Mouse (Mus musculus) CD4-positive, CD25-positive, alpha-beta regulatory T cell, adult 4 months (primary cell): ENCODE measurements around the gene Nf2. TPM values are rescaled to one million over a fixed set of nuclear protein-coding genes. Genes with fewer than 3 reads are reported as not detected.

Experiments
- ATAC-seq: one replicate; pipeline ENCODE4 v1.8.0; 2017
- polyA plus RNA-seq, 2 experiments: library from polyadenylated mRNA; unstranded; fragments of 100-300 nt; shearing (Covaris generic); gene quantifications; one replicate each; pipeline ENCODE4 v1.2.1; 2017

Nf2 gene
- 10 to 100 TPM; 19.2 to 24.2 TPM for polyA plus RNA-seq

GRCm38 (mm10) chr11:4849258-4849943 lies at the start of gene Nf2:
Gene Nf2 (minus strand): TSS chr11:4849536.
- peak; percentile 96 for ATAC-seq

GRCm38 (mm10) chr11:4894848-4895816 lies 45.8 kb upstream of the Nf2 start, which contains the start of gene Thoc5:
Gene Thoc5 (plus strand): TSS chr11:4895320.
- ATAC-seq, result peak; percentile 98

GRCm38 (mm10) chr11:4886987-4887386 lies 37.7 kb upstream of the Nf2 start:
- no peak for ATAC-seq

- ATAC-seq, result peak; percentile 43
Observed at GRCm38 (mm10) chr11:4885385-4885903, 36.1 kb upstream of the Nf2 start.

- ATAC-seq, result no peak
Observed at GRCm38 (mm10) chr11:4882892-4883627, 33.7 kb upstream of the Nf2 start.

GRCm38 (mm10) chr11:4881087-4881486 lies 31.8 kb upstream of the Nf2 start:
- ATAC-seq, result no peak

GRCm38 (mm10) chr11:4874551-4874950 lies 25.2 kb upstream of the Nf2 start:
- no peak for ATAC-seq

- ATAC-seq, result peak; percentile 99
Observed at GRCm38 (mm10) chr11:4873755-4874475, 24.6 kb upstream of the Nf2 start, which contains the start of gene Nipsnap1. Gene Nipsnap1 (plus strand): TSS chr11:4873951.

GRCm38 (mm10) chr11:4865645-4866251 lies 16.4 kb upstream of the Nf2 start:
- ATAC-seq, result peak; percentile 67

- ATAC-seq, result no peak
Observed at GRCm38 (mm10) chr11:4862730-4863129, 13.4 kb upstream of the Nf2 start.

GRCm38 (mm10) chr11:4861816-4862604 lies 12.7 kb upstream of the Nf2 start:
- ATAC-seq, result no peak

GRCm38 (mm10) chr11:4860986-4861385 lies 11.7 kb upstream of the Nf2 start:
- no peak for ATAC-seq

- ATAC-seq, result no peak
Observed at GRCm38 (mm10) chr11:4858416-4858815, 9.1 kb upstream of the Nf2 start.

GRCm38 (mm10) chr11:4854181-4854580 lies 4.8 kb upstream of the Nf2 start:
- no peak for ATAC-seq

GRCm38 (mm10) chr11:4853021-4853420 lies 3.7 kb upstream of the Nf2 start:
- no peak for ATAC-seq

GRCm38 (mm10) chr11:4850404-4850803 lies 1.1 kb upstream of the Nf2 start:
- ATAC-seq, result no peak

GRCm38 (mm10) chr11:4848483-4849248 lies 670 bp downstream of the Nf2 start:
- peak; percentile 8 for ATAC-seq

- no peak for ATAC-seq
Observed at GRCm38 (mm10) chr11:4840942-4841526, 8.3 kb downstream of the Nf2 start.

GRCm38 (mm10) chr11:4838235-4838634 lies 11.1 kb downstream of the Nf2 start:
- no peak for ATAC-seq
